Mouse (Mus musculus) kidney, postnatal 0 days (tissue): ENCODE data around the gene Lfng. TPM values are rescaled to one million over a fixed set of nuclear protein-coding genes. Genes with fewer than 3 reads are reported as not detected.

Experiments
- ATAC-seq: fragments of 200-750 bp; cut with Nextera tagmentation; replicated peaks from 2 replicates; pipeline ENCODE4 v1.8.0; 2017; ENCODE audit warnings: low read depth, moderate number of reproducible peaks, moderate TSS enrichment, moderate library complexity; ENCODE audit not compliant: low FRiP score
- DNase-seq: peaks from one replicate; pipeline ENCODE4 v3.0.0-alpha.2; 2016; ENCODE audit warnings: low spot score
- H3K27ac ChIP-seq: fragments of 300-500 bp; sonication (generic); 2 replicates; pipeline ENCODE4 v1.5.1; 2014; ENCODE audit warnings: mild to moderate bottlenecking
- H3K27me3 ChIP-seq: fragments of 300-500 bp; sonication (generic); 2 replicates; pipeline ENCODE4 v1.6.1; 2014; ENCODE audit warnings: low read length, mixed read lengths; ENCODE audit not compliant: insufficient read depth
- H3K36me3 ChIP-seq: fragments of 300-500 bp; sonication (generic); 2 replicates; pipeline ENCODE4 v1.6.1; 2014; ENCODE audit warnings: low read length, mixed read lengths; ENCODE audit not compliant: insufficient read depth
- H3K4me1 ChIP-seq: fragments of 300-500 bp; sonication (generic); replicated peaks from 2 replicates; pipeline ENCODE4 v1.6.1; 2014; ENCODE audit warnings: antibody characterized with exemption, low read length, mixed read lengths; ENCODE audit not compliant: insufficient read depth
- H3K4me2 ChIP-seq: fragments of 300-500 bp; sonication (generic); 2 replicates; pipeline ENCODE4 v1.6.1; 2014; ENCODE audit warnings: mild to moderate bottlenecking, low read length, moderate library complexity, mixed read lengths
- H3K4me3 ChIP-seq: fragments of 300-500 bp; sonication (generic); replicated peaks from 2 replicates; pipeline ENCODE4 v1.5.1; 2014; ENCODE audit warnings: low read depth, low read length
- H3K9ac ChIP-seq: fragments of 300-500 bp; sonication (generic); 2 replicates; pipeline ENCODE4 v1.6.1; 2014; ENCODE audit warnings: low read depth, low read length
- H3K9me3 ChIP-seq: fragments of 300-500 bp; sonication (generic); replicated peaks from 2 replicates; pipeline ENCODE4 v1.6.1; 2016; ENCODE audit warnings: low read length, inconsistent platforms, mixed read lengths
- CTCF ChIP-seq: IDR thresholded peaks from 2 replicates; pipeline ENCODE4 v1.5.1; 2016; ENCODE audit warnings: antibody characterized with exemption, low read depth, mild to moderate bottlenecking, moderate library complexity
- WGBS: fragments of 180-500 bp; shearing (Covaris S2); extraction: QIAGEN DNeasy Blood & Tissue Kit; methylation state at CpG from one replicate; pipeline ENCODE4 v1.1.7; 2014; 5-methylcytosine and 5-hydroxymethylcytosine counted together
- polyA plus RNA-seq: library from polyadenylated mRNA; unstranded; fragments of >200 nt; fragmentation: Nextera tagmentation; extraction: Ambion mirVana; gene quantifications from 2 replicates; pipeline ENCODE4 v1.2.1, GENCODE M21; 2015

The Lfng gene
- polyA plus RNA-seq, 1 experiment from 2014 or later, result 28.8 TPM

DNA sequence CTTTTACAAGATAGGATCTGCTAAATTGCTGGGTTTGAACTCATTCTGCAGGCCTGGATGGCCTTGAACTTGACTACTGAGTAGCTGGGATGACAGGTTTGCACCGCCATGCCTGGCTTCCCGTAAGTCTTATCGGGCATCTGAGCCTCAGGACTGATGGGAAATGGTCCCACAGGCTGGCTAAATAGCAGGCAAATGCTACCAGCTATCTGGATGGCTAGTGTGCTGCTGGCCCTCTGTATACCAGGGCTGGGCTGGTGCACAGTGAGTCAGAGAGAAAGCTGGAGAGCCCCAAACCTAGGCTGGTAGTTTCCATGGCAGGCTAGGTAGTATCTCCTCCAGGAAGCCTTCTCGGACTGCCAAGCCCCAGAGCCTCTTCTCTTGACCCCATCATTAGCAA lies 38.3 kb downstream of the Lfng start:
- 0 out of 2 replicates have a peak, but pooled peaks cover 4% of the 10 kb centered on the region for H3K36me3 ChIP-seq
- H3K9me3 ChIP-seq, result no peaks in the 10 kb centered on the region
- H3K27ac ChIP-seq, result no peak overlapping the region
- no peak overlapping the region for H3K4me3 ChIP-seq
- H3K4me2 ChIP-seq, result no peak overlapping the region
- H3K9ac ChIP-seq, result no peak overlapping the region
- no peak for TF ChIP-seq CTCF
- ATAC-seq (no peak), DNase-seq (no peak)
- WGBS, result 79% methylated on average over 4 of the region's 4 CpGs
- peaks cover 32% of the 10 kb centered on the region for H3K4me1 ChIP-seq
- no peaks in the 10 kb centered on the region for H3K27me3 ChIP-seq

DNA sequence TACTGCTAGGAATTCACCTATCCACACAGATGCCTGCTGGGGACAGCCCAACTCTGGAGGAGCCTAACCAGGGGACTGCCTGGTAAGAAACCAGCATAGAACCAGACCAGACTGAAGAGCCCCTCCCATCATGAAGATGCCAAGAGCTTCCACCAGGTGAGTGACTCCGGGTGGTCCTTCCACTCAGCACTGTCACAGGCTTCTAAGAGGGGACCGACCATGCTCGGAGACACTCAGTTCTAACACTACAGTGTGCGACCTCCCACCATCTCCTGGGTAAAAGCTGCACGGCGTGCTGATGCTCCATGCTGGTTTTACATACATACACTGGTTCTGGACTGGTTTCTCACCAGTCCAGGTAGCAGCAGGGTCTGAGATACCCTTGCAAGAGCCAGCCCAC lies 39.1 kb downstream of the Lfng start:
- ATAC-seq (no peak), DNase-seq (no peak)
- Histone ChIP-seq H3K4me2 (no peak overlapping the region), H3K27me3 (no peaks in the 10 kb centered on the region), H3K9me3 (no peaks in the 10 kb centered on the region), H3K4me3 (no peak overlapping the region), H3K9ac (no peak overlapping the region), H3K4me1 (peaks cover 29% of the 10 kb centered on the region), H3K36me3 (0 out of 2 replicates have a peak, but pooled peaks cover 4% of the 10 kb centered on the region), H3K27ac (no peak overlapping the region)
- TF ChIP-seq CTCF, result no peak
- 82% methylated on average over 6 of the region's 6 CpGs for WGBS

DNA sequence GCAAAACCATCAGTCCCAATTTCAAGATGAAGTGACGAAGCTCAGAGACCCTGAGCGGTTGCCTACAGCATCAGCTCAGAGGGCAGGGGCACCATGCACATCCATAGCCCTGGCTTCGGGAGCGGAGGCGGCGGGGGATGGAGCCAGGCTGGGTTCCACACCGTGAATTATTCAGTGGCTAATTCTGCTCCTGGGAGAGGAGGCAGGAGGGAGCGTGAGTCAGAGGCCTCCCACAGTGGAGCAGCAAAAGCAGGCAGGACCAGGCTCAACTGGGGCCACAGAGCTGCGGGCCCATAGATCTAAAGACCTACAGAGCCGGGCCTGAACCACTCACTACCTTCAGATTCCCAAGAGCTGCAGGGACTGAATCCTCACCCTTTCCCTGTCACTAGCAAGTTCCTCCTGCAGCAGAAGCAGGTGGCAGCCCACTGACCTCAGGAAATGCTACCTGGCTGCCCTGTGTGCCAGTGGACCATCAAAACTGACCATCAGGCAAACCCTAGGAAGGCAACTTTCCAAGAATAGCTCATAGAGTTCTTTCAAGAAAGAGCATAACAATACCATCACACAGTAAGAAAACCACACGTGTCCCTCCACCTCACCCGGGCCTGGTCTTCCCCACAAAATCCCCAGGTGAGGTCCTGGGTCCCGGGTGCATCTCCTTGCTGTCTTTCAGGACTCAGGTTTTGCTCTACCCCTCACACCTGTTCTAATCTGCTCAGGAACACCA lies 40.1 kb downstream of the Lfng start:
- WGBS, result 47% methylated on average over 13 of the region's 13 CpGs
- H3K4me1 ChIP-seq, result peaks cover 19% of the 10 kb centered on the region
- H3K9ac ChIP-seq, result peak overlapping the region; percentile 98
- TF ChIP-seq CTCF, result no peak
- ATAC-seq (no peak), DNase-seq (no peak)
- H3K4me2 ChIP-seq, result peak overlapping the region; percentile 67
- H3K4me3 ChIP-seq, result peak overlapping the region; percentile 89
- H3K9me3 ChIP-seq, result no peaks in the 10 kb centered on the region
- no peaks in the 10 kb centered on the region for H3K27me3 ChIP-seq
- no peak overlapping the region for H3K27ac ChIP-seq
- 0 out of 2 replicates have a peak, but pooled peaks cover 4% of the 10 kb centered on the region for H3K36me3 ChIP-seq

DNA sequence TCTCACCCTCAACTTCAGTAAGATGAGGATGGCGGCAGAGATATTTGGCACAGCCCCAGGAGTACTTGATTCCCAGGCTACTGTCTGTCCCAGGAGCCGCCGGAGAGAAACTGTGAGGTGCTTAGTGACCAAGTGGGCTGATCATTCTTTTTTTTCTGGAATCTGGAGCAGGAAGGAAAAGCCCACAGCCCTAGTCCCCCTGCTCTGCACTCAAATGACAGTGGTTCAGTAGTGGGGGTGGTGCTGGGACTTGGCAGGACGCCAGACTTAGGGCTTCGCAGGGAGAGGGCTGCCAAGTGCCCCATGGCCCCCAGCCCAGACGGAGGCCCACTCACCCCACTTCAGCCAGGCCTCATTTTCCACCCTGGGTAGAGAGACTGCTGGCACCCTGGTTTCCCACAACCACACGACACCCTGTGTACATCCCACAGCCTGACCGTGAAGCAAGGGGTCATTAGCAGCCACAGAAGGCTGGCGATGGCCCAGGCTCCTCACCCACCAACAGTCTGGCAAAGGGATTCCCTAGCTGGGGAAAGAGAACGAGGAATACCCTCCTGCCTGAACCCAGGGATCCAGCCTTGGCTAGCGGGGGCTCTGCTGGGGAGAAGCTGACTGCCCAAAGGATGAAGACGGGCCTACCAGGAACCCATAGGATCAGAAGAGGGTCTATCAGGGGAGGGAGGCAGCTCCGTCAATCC lies 40.9 kb downstream of the Lfng start:
- peaks cover 15% of the 10 kb centered on the region for H3K4me1 ChIP-seq
- H3K9me3 ChIP-seq, result no peaks in the 10 kb centered on the region
- H3K27ac ChIP-seq, result peak overlapping the region; percentile 89
- DNase-seq, result peak; percentile 54
- no peak for TF ChIP-seq CTCF
- no peaks in the 10 kb centered on the region for H3K27me3 ChIP-seq
- H3K36me3 ChIP-seq, result 0 out of 2 replicates have a peak, but pooled peaks cover 4% of the 10 kb centered on the region
- WGBS, result under 1% methylated on average over 13 of the region's 13 CpGs
- 0 out of 2 replicates have a peak, but pooled peaks have one; percentile 8 for ATAC-seq
- peak overlapping the region; percentile 98 for H3K9ac ChIP-seq
- peak overlapping the region; percentile 67 for H3K4me2 ChIP-seq
- H3K4me3 ChIP-seq, result peak overlapping the region; percentile 89

DNA sequence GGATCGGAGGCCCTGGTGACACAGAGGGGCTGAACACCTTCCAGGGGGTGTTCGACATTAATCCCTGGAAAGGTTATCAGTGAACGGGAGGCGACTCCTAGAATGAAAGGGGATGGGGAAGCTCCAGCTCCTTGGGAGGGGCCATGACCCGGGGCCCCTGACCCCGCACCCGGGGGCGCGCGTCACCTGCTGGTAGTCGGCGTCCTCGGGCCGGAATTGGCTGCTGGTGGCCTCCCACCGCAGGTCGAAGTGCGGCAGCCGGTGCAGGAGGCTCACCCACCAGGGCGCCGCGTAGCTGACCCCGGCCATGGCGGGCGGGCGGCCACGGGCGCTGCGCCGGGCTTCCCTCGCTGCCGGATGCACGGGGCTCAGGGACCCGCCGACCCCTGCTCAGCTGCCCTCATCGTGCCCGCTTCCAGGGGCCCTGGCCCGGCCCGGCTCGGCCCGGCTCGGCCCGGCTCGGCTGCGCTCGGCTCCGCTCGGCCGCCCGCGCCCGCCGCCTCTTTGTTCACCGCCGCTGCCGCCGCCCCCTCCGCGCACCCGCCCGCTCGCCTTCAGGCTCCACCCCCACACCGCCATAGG lies 41.5 kb downstream of the Lfng start, which contains the start of gene Ttyh3:
Gene Ttyh3, minus strand, starts transcription at position 513 of the 582 bp plus-strand sequence.
- Histone ChIP-seq H3K27me3 (no peaks in the 10 kb centered on the region), H3K27ac (peak within 1 kb of the TSS; percentile 89), H3K4me1 (peaks cover 15% of the 10 kb centered on the region), H3K36me3 (0 out of 2 replicates have a peak, but pooled peaks cover 4% of the 10 kb centered on the region), H3K9ac (peak within 1 kb of the TSS; percentile 98), H3K9me3 (no peaks in the 10 kb centered on the region), H3K4me2 (peak within 1 kb of the TSS; percentile 67), H3K4me3 (peak within 1 kb of the TSS; percentile 89)
- no peak for DNase-seq
- peak; percentile 55 for ATAC-seq
- under 1% methylated on average over 55 of the region's 62 CpGs for WGBS
- TF ChIP-seq CTCF, result 0 out of 2 replicates have a peak, but pooled peaks have one; percentile 12

DNA sequence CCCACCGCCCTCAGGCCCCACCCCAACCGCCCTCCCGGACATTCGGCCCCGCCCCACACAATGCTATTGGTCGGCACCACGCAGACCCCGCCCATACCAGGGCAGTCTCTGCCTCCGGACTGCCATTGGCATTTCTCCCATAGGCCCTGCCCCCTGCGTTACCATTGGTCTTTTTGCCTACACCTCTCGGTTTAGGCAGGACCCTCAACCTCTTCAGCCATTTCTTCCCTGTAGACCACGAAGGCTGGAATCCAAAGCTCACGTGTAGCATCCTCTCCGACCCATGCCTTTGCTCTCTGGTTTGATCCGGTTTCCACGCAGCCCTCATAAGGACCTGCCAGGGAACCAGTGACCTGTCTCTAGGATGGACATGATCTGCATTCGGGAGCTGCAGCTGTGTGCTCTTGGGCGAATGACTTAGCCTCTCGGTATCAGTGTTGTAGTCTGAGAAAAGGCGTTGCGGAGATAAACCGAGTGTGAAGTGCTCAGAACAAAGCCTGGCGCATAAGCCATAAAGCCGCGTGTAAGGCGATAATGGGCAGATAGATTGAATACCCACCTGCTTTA lies 42.1 kb downstream of the Lfng start:
- H3K36me3 ChIP-seq, result 0 out of 2 replicates have a peak, but pooled peaks cover 4% of the 10 kb centered on the region
- peak; percentile 94 for ATAC-seq
- H3K4me3 ChIP-seq, result peak overlapping the region; percentile 89
- peak; percentile 99 for DNase-seq
- no peak overlapping the region for H3K9ac ChIP-seq
- H3K9me3 ChIP-seq, result no peaks in the 10 kb centered on the region
- no peak; the same call in 1 of the 2 replicates for TF ChIP-seq CTCF
- no peaks in the 10 kb centered on the region for H3K27me3 ChIP-seq
- H3K4me2 ChIP-seq, result peak overlapping the region; percentile 56
- peaks cover 15% of the 10 kb centered on the region for H3K4me1 ChIP-seq
- 0 out of 2 replicates have a peak overlapping the region, but pooled peaks have one; percentile 21 for H3K27ac ChIP-seq
- 3% methylated on average over 25 of the region's 26 CpGs for WGBS
